Mouse (Mus musculus) lung, postnatal 10 days (tissue): Measurements from ENCODE around the gene Tsga10.

Experiments
- DNase-seq: peaks from one replicate; pipeline ENCODE4 v3.0.0; 2021

Tsga10 gene

GRCm38 (mm10) chr1:37866286-37866685, at the start of gene Tsga10:
Gene Tsga10, minus strand, starts transcription at chr1:37866429.
- DNase-seq = no peak

- no peak for DNase-seq
Measured at GRCm38 (mm10) chr1:37912751-37913150, 46.5 kb upstream of the Tsga10 start.

GRCm38 (mm10) chr1:37903178-37903577, 36.9 kb upstream of the Tsga10 start:
- DNase-seq = peak; percentile 73

- no peak for DNase-seq
Measured at GRCm38 (mm10) chr1:37900288-37900687, 34.1 kb upstream of the Tsga10 start.

GRCm38 (mm10) chr1:37899816-37900215, 33.6 kb upstream of the Tsga10 start:
- no peak for DNase-seq

- DNase-seq = no peak
Measured at GRCm38 (mm10) chr1:37894606-37895005, 28.4 kb upstream of the Tsga10 start.

- no peak for DNase-seq
Measured at GRCm38 (mm10) chr1:37891400-37891799, 25.2 kb upstream of the Tsga10 start.

GRCm38 (mm10) chr1:37890025-37890652, 23.9 kb upstream of the Tsga10 start, which contains the start of the genes Mitd1 and Mrpl30:
Gene Mitd1, minus strand, starts transcription at chr1:37890411.
Gene Mrpl30, plus strand, starts transcription at chr1:37890477.
- peak; percentile 94 for DNase-seq

- DNase-seq = no peak
Measured at GRCm38 (mm10) chr1:37889206-37889605, 23.0 kb upstream of the Tsga10 start.

- no peak for DNase-seq
Measured at GRCm38 (mm10) chr1:37884451-37884850, 18.2 kb upstream of the Tsga10 start.

- no peak for DNase-seq
Measured at GRCm38 (mm10) chr1:37883411-37883810, 17.2 kb upstream of the Tsga10 start.

- no peak for DNase-seq
Measured at GRCm38 (mm10) chr1:37877736-37878460, 11.7 kb upstream of the Tsga10 start.

- no peak for DNase-seq
Measured at GRCm38 (mm10) chr1:37873157-37873556, 6.9 kb upstream of the Tsga10 start.

- peak; percentile 82 for DNase-seq
Measured at GRCm38 (mm10) chr1:37872131-37873067, 6.2 kb upstream of the Tsga10 start.

GRCm38 (mm10) chr1:37871704-37872103, 5.5 kb upstream of the Tsga10 start, which contains the start of gene Lipt1:
Gene Lipt1, plus strand, starts transcription at chr1:37871738.
- peak; percentile 54 for DNase-seq

- no peak for DNase-seq
Measured at GRCm38 (mm10) chr1:37869362-37869761, 3.1 kb upstream of the Tsga10 start.

- no peak for DNase-seq
Measured at GRCm38 (mm10) chr1:37868640-37869039, 2.4 kb upstream of the Tsga10 start.

- no peak for DNase-seq
Measured at GRCm38 (mm10) chr1:37867684-37868322, 1.6 kb upstream of the Tsga10 start.

GRCm38 (mm10) chr1:37867056-37867455, 827 bp upstream of the Tsga10 start:
- peak; percentile 59 for DNase-seq

GRCm38 (mm10) chr1:37865401-37866215, 621 bp downstream of the Tsga10 start:
- no peak for DNase-seq

GRCm38 (mm10) chr1:37864511-37865400, 1.5 kb downstream of the Tsga10 start:
- DNase-seq = peak; percentile 99
